Mouse (Mus musculus) central nervous system, embryonic 18 days (tissue): ENCODE measurements around the gene Mlst8. TPM values are rescaled to one million over a fixed set of nuclear protein-coding genes. Genes with fewer than 3 reads are reported as not detected.

Experiments used
- polyA plus RNA-seq: library from polyadenylated mRNA; depleted of rRNA; stranded (reverse); fragments of >200 nt; gene quantifications from 2 replicates; pipeline ENCODE4 v1.2.3, GENCODE M21; 2012; rRNA removed

Gene Mlst8
- 40.6 TPM in 2 replicates for polyA plus RNA-seq

DNA sequence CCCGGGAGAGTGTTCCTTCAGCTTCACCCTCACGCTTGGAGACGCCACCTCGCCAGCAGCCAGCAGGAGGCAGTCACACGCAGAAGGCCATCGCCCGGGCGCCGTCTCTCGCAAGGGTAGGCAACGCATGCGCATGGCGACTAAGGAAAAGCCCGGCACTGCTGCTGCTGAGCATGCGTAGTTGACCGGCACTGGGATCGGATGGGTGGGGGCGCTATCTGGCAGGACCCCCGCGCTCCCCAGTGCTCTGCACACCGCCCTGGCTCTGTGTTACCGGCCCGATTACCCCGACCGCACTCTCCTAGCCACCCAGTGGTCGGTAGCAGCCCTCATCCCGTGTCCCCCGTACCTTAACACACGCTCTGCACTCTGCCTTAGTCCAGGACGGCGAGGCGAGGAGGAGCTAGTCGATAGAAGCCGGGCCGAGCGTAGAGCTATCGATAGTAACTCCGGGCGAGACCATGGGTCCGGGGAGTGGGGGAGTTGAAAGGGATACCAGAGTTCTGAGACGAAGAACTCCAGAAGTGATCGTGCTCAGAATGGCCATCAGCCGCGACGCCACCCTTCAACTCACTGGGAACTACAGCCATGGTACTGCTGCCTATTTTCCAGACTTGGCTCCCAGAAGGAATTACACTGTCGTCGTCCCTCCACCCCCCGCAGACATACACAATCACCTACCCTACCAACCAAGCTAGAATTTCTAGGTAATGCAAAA, at the start of gene Mlst8:
Mlst8 (minus strand) TSS at position 416 of the 718 bp plus-strand sequence.

DNA sequence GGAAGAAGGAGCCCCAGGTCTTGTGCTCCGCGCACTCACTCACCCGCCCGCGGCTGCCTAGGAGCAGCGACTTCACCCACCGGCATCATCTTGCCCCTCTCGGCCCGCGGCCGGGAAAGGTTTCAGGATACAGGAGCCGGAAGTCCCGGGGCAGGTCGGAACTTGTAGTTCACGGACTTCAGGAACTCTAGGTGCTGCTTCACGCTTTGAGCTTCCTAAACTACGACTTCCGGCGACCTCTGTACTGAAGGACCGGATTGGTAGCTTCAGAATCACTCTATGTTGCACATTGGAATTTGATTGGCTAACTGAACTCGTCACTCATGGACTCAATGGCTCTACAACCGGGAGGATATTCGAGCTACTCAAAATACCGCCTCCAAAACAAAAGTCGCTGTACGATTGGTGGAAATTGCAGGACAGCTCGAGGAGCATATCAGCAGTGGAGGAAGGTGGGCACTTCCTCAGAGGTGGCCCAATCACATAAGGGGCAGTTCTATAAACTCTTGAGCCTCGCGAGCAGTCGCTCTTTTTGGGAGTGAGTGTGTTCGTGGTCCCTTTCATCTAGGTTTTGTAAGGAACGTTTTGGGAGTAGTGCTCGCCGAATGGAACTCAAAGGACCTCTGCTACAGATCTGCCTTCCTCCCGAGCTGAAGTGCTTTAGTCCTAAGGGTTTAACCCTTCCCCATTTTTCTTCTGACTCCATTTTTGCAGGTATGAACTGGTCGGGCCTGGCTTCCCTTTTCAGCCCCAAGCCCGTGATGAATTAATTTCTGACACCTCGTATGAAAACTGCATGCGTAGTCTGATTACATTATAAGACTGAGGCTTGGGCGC, 49.1 kb upstream of the Mlst8 start, which contains the start of gene Traf7:
Traf7 (minus strand) TSS at position 216 of the 837 bp plus-strand sequence.

DNA sequence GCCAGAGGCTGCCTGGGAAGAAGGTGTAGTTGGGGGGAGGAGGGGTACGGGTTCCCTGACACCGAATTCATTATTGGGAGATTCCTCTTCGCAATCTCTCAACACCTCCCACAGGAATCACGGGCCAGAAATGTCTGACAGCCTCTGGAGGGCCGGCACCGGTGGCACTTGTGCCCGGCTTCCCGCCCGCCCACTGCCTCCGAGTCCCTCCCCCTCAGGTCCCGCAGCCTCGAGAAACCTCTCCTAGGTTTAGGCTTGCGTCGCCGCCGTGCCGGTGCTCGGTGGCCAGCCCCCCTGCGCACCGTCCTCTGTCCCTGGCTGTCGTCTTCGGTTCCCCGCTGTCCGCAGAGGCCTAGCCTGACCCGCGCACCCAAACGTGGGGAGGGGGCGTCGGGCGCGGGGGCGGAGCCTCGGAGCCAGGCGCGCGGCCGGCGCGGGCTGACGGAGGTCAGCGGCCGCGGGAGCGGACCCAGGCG, 9.3 kb upstream of the Mlst8 start, which contains the start of gene Caskin1:
Caskin1 (plus strand) TSS at position 416 of the 476 bp plus-strand sequence.

DNA sequence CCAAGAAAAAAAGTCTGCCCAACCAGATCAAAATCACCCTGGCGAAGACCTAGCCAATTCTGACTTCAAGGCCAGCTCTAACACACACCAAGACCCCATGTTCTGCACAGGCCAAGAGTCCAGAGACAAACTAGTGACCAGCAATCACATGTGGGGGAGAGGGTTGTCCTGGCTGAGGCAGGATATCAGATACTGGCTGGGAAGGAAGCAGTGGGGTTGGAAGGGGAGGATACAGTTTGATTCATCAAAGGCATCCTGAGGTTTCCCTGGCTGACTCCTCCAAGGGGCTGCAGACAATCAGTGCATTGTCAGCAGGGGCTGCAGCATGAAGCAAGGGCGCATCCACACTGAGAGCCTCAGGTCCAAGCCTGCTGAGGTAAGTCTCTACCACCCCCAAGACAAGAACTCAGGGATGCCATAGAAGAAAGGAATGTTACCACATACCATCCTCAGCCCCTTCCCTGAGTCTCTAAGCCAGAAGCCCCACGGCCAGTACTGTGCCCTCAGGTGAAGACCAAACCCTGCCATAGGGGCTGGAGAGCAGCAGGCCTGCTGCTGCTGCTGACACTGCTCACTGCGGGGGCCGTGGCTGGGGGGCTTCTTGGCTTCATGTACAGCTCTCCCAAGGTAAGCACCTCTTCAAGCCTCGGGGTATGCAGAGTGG, 5.1 kb downstream of the Mlst8 start, which contains the start of gene Bricd5:
Bricd5 (plus strand) TSS at position 273 of the 664 bp plus-strand sequence.

DNA sequence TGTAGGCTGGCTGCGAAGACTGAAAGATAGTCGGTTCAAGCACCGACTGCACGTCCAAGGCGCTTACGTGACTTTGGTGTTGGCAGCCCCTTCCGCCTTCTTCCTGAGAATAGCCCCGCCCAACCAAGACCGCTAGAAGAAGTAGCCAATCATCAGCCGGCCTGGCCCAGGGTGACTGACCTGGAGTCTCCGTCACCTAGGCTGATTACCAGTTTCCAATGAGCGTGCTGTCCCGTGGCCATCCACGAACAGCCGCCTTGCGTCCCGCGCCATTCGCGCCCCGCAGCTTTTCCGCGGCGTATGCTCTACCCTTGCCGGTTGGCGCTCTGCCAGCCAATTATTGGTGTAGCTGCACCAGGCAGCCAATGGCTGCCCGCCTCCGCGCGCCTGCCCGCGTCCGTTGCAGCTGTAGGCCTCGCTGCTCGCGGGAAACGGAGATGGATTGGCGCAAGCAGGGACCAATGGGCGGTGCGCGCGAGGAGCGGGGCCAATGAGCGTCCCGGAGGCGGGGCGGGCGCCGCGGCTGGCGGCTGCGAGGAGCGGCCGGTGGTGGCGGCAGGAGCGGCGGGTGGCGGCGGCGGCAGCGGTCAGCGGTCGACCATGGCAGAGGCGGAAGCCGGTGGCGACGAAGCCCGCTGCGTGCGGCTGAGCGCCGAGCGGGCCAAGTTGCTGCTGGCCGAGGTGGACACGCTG, 8.8 kb downstream of the Mlst8 start, which contains the start of the genes E4f1 and Pgp:
E4f1 (minus strand) TSS at position 404 of the 693 bp plus-strand sequence.
Pgp (plus strand) TSS at position 483 of the 693 bp plus-strand sequence.

DNA sequence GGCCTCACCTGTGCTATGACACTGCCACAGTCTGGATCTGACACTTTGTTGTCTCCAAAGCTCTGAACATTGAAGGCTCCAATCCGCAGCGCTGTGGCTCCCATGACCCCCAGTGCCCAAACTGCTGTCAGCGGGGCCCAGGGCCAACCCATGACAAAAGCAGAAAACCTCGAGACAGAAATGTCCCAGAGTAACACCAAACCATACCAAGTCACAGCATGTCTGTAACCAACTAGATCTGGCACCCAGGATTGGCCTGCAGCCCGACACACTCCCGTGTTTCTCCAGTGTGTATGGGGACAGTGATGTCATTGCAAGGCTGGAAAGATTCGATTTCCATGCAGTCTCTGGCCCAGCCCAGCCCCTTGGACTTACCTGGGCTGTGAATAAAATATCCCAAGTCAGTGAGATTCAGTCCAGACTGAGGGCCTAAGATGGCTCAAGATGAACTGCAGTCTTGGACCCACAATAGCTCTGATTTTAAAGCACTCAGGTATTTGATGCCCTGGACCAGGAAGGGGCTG, 36.2 kb downstream of the Mlst8 start, which contains the start of gene Dnase1l2:
Dnase1l2 (minus strand) TSS at position 474 of the 524 bp plus-strand sequence.

DNA sequence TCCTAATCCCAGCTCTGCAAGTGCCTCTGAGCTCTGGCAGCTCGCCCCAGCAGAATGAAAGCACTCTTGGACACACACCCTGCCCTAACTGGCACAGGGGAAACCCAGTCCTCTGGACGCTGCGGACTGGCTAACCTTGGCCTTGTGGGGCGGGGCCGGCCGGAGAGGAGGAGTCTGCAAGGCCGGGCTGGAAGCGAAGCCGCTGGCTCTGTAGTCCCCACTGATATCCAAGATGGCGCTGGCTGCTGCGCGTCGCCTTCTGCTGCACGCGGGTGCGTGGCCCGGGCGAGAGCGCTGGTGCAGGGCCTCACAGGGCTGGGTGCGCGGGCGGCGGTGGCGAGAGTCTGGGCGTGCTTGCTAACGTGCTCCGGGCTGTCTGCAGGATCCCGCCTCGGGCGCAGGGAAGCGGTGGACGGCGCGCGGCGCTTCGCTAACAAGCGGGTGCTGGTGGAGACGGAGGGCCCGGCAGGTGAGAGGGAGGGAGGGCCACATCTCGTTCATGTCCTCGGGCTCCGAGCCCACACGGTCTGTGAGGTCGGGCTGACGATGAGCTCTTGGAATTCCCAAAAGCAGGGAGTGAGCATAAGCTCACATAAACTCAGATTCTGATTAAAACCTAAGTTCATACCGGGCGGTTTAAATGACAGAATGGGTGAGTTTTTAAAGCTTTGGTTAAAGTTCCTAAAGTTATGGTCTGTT, 52.3 kb downstream of the Mlst8 start, which contains the start of gene Eci1:
Eci1 (plus strand) TSS at position 171 of the 699 bp plus-strand sequence.

Other genes with a start within 250 kb of the Mlst8 start
- gene Ccnf, start 227.6 kb downstream of the Mlst8 start, polyA plus RNA-seq, result 9.5 and 10.0 TPM in 2 replicates
- gene Abca17, start 128.0 kb downstream of the Mlst8 start, polyA plus RNA-seq, result 1.2 TPM in 2 replicates
- 51.3 and 52.5 TPM in 2 replicates for gene Abca3, start 127.1 kb downstream of the Mlst8 start, polyA plus RNA-seq
- 342 and 369 TPM in 2 replicates for gene Rnps1, start 64.5 kb downstream of the Mlst8 start, polyA plus RNA-seq
- 21.5 and 23.7 TPM in 2 replicates for gene Eci1, start 52.4 kb downstream of the Mlst8 start, polyA plus RNA-seq
- 31.0 and 36.4 TPM in 2 replicates for gene Dnase1l2, start 36.0 kb downstream of the Mlst8 start, polyA plus RNA-seq
- 80.4 and 89.3 TPM in 2 replicates for gene E4f1, start 8.8 kb downstream of the Mlst8 start, polyA plus RNA-seq
- 51.9 and 56.2 TPM in 2 replicates for gene Pgp, start 8.7 kb downstream of the Mlst8 start, polyA plus RNA-seq
- gene Bricd5, start 5.2 kb downstream of the Mlst8 start, polyA plus RNA-seq, result 0.67 and 1.4 TPM in 2 replicates
- gene Caskin1, start 9.5 kb upstream of the Mlst8 start, polyA plus RNA-seq, result 109 and 125 TPM in 2 replicates
- 317 and 344 TPM in 2 replicates for gene Traf7, start 48.9 kb upstream of the Mlst8 start, polyA plus RNA-seq
- 14.9 and 17.8 TPM in 2 replicates for gene Rab26, start 55.1 kb upstream of the Mlst8 start, polyA plus RNA-seq
- gene Pkd1, start 70.8 kb upstream of the Mlst8 start, polyA plus RNA-seq, result 72.1 and 73.5 TPM in 2 replicates
- 152 and 155 TPM in 2 replicates for gene Tsc2, start 153.6 kb upstream of the Mlst8 start, polyA plus RNA-seq
- gene Nthl1, start 153.6 kb upstream of the Mlst8 start, polyA plus RNA-seq, result 13.9 and 14.3 TPM in 2 replicates
- 48.9 and 51.1 TPM in 2 replicates for gene Slc9a3r2, start 171.2 kb upstream of the Mlst8 start, polyA plus RNA-seq
- 0.31 and 0.40 TPM in 2 replicates for gene Npw, start 179.4 kb upstream of the Mlst8 start, polyA plus RNA-seq
- 73.8 and 74.1 TPM in 2 replicates for gene Zfp598, start 190.6 kb upstream of the Mlst8 start, polyA plus RNA-seq
- 153 and 170 TPM in 2 replicates for gene Syngr3, start 210.9 kb upstream of the Mlst8 start, polyA plus RNA-seq
- 28.7 and 30.4 TPM in 2 replicates for gene Gfer, start 217.1 kb upstream of the Mlst8 start, polyA plus RNA-seq
- 7.4 and 8.2 TPM in 2 replicates for gene Noxo1, start 217.2 kb upstream of the Mlst8 start, polyA plus RNA-seq
- gene Tbl3, start 228.6 kb upstream of the Mlst8 start, polyA plus RNA-seq, result 63.2 and 66.6 TPM in 2 replicates
- gene Rnf151, start 239.0 kb upstream of the Mlst8 start, polyA plus RNA-seq, result 0.28 TPM in 2 replicates
- gene Rps2, start 239.0 kb upstream of the Mlst8 start, polyA plus RNA-seq, result 1,636 and 1,660 TPM in 2 replicates
- 265 and 272 TPM in 2 replicates for gene Ndufb10, start 245.4 kb upstream of the Mlst8 start, polyA plus RNA-seq
- 0.08 and 0.35 TPM in 2 replicates for gene Rpl3l, start 248.7 kb upstream of the Mlst8 start, polyA plus RNA-seq